Mouse (Mus musculus) liver, adult 2 months (tissue): ENCODE data around the gene Nudt17.

ENCODE experiments used
- CTCF ChIP-seq: fragments of 200-500 bp; IDR thresholded peaks from 2 replicates; pipeline ENCODE4 v1.5.1; 2011; ENCODE audit warnings: low read depth, low read length, control low read depth
- POLR2A ChIP-seq: fragments of 200-500 bp; IDR thresholded peaks from 2 replicates; pipeline ENCODE4 v1.6.1; 2011; ENCODE audit warnings: low read length, control low read depth; ENCODE audit not compliant: insufficient read depth; ENCODE audit errors: extremely low read depth

DNA sequence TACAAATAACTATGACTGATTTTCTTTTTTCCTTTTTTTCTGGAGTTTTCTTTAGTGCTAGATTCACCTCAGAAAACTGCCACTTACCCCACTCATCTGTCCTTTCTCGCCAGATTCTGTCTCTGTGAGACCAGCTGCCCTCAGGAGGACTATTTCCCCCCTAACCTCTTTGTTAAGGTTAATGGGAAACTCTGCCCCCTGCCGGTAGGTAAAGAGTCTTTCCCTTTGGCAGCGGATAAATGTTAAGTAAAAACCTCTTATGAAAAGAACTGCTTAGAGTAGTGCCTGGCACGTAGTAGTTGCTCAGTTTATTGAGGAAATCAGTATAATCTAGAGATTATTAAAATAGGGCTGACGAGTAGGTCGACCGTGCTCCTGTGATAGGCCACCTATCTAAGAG lies 8.0 kb downstream of the Nudt17 start:
- TF ChIP-seq CTCF: no peak; the same call in 1 of the 2 replicates
- TF ChIP-seq POLR2A: no peak
